Mouse (Mus musculus) liver, postnatal 0 days (tissue): ENCODE data around the gene Lrch1. TPM values are rescaled to one million over a fixed set of nuclear protein-coding genes. Genes with fewer than 3 reads are reported as not detected.

ENCODE experiments used
- ATAC-seq: fragments of 200-750 bp; cut with Nextera tagmentation; 2 replicates; pipeline ENCODE4 v1.8.0; 2017; ENCODE audit warnings: mild to moderate bottlenecking, moderate library complexity
- DNase-seq: peaks from one replicate; pipeline ENCODE4 v3.0.0-alpha.2; 2016
- H3K27ac ChIP-seq: fragments of 300-500 bp; sonication (generic); 2 replicates; pipeline ENCODE4 v1.5.1; 2014; ENCODE audit warnings: antibody characterized with exemption, moderate library complexity, mild to moderate bottlenecking, low read depth
- H3K27me3 ChIP-seq: fragments of 300-500 bp; sonication (generic); 2 replicates; pipeline ENCODE4 v1.6.1; 2014; ENCODE audit warnings: low read length, control low read depth, mixed read lengths; ENCODE audit not compliant: insufficient read depth
- H3K36me3 ChIP-seq: fragments of 300-500 bp; sonication (generic); replicated peaks from 2 replicates; pipeline ENCODE4 v1.6.1; 2014; ENCODE audit warnings: mild to moderate bottlenecking, control low read depth, low read length, moderate library complexity, mixed read lengths; ENCODE audit not compliant: insufficient read depth
- H3K4me1 ChIP-seq: fragments of 300-500 bp; sonication (generic); 2 replicates; pipeline ENCODE4 v1.6.1; 2014; ENCODE audit warnings: antibody characterized with exemption, mild to moderate bottlenecking, control low read depth; ENCODE audit not compliant: insufficient read depth
- H3K4me2 ChIP-seq: fragments of 300-500 bp; sonication (generic); 2 replicates; pipeline ENCODE4 v1.6.1; 2014; ENCODE audit warnings: low read depth, mild to moderate bottlenecking, low read length, moderate library complexity, mixed read lengths
- H3K4me3 ChIP-seq: fragments of 300-500 bp; sonication (generic); 2 replicates; pipeline ENCODE4 v1.5.1; 2014; ENCODE audit warnings: low read depth, low read length
- H3K9ac ChIP-seq: fragments of 300-500 bp; sonication (generic); replicated peaks from 2 replicates; pipeline ENCODE4 v1.6.1; 2014; ENCODE audit warnings: mild to moderate bottlenecking, moderate library complexity
- H3K9me3 ChIP-seq: fragments of 300-500 bp; sonication (generic); 2 replicates; pipeline ENCODE4 v1.6.1; 2016; ENCODE audit warnings: mild to moderate bottlenecking, control low read depth, low read length, mixed read lengths
- CTCF ChIP-seq: sonication (generic); IDR thresholded peaks from 2 replicates; pipeline ENCODE4 v1.5.1; 2016; ENCODE audit warnings: antibody characterized with exemption, low read depth
- EP300 ChIP-seq: IDR thresholded peaks from 2 replicates; pipeline ENCODE4 v1.6.1; 2016; ENCODE audit warnings: antibody characterized with exemption, low read depth, mild to moderate bottlenecking
- WGBS: fragments of 180-500 bp; shearing (Covaris S2); extraction: QIAGEN DNeasy Blood & Tissue Kit; methylation state at CpG from one replicate; pipeline ENCODE4 v1.1.7; 2014; ENCODE audit not compliant: insufficient replicate concordance; 5-methylcytosine and 5-hydroxymethylcytosine counted together
- polyA plus RNA-seq: library from polyadenylated mRNA; unstranded; fragments of >200 nt; fragmentation: Nextera tagmentation; extraction: Ambion mirVana; gene quantifications from 2 replicates; pipeline ENCODE4 v1.2.1, GENCODE M21; 2015

Lrch1 gene
- polyA plus RNA-seq, 1 experiment from 2014 or later = 3.6 TPM

- H3K4me3 ChIP-seq = no peak overlapping the region
- H3K27me3 ChIP-seq = no peaks in the 10 kb centered on the region
- H3K4me1 ChIP-seq = peaks cover 3% of the 10 kb centered on the region; the same call in 1 of the 2 replicates
- H3K36me3 ChIP-seq = no peaks in the 10 kb centered on the region
- TF ChIP-seq EP300 (no peak), CTCF (no peak)
- ATAC-seq (peak; percentile 88), DNase-seq (no peak)
- H3K9me3 ChIP-seq = no peaks in the 10 kb centered on the region
- 45% methylated on average over 2 of the region's 2 CpGs for WGBS
- no peak overlapping the region for H3K9ac ChIP-seq
- peak overlapping the region; percentile 48; the same call in 1 of the 2 replicates for H3K27ac ChIP-seq
- no peak overlapping the region for H3K4me2 ChIP-seq
These were observed 9.0 kb upstream of the Lrch1 start for GRCm38 (mm10) chr14:74956702-74957101.

- Histone ChIP-seq H3K27ac (peak overlapping the region; percentile 48; the same call in 1 of the 2 replicates), H3K9me3 (no peaks in the 10 kb centered on the region), H3K4me3 (no peak overlapping the region), H3K4me2 (no peak overlapping the region), H3K36me3 (no peaks in the 10 kb centered on the region), H3K4me1 (peaks cover 3% of the 10 kb centered on the region; the same call in 1 of the 2 replicates), H3K9ac (no peak overlapping the region), H3K27me3 (no peaks in the 10 kb centered on the region)
- WGBS = 70% methylated on average over 1 of the region's 1 CpGs
- DNase-seq (no peak), ATAC-seq (peak; percentile 70)
- TF ChIP-seq CTCF (no peak), EP300 (no peak)
These were observed 8.6 kb upstream of the Lrch1 start for GRCm38 (mm10) chr14:74956234-74956633.

GRCm38 (mm10) chr14:74948426-74949240 is 957 bp upstream of the Lrch1 start:
- DNase-seq (peak; percentile 58), ATAC-seq (no peak)
- Histone ChIP-seq H3K9me3 (no peaks in the 10 kb centered on the region), H3K9ac (no peak overlapping the region), H3K27me3 (no peaks in the 10 kb centered on the region), H3K27ac (peak overlapping the region; percentile 61), H3K4me3 (peak overlapping the region; percentile 97), H3K4me2 (peak overlapping the region; percentile 94), H3K4me1 (peaks cover 25% of the 10 kb centered on the region), H3K36me3 (no peaks in the 10 kb centered on the region)
- TF ChIP-seq CTCF (peak; percentile 77), EP300 (no peak)
- WGBS = 32% methylated on average over 14 of the region's 14 CpGs

- TF ChIP-seq CTCF (no peak), EP300 (no peak)
- 17% methylated on average over 13 of the region's 13 CpGs for WGBS
These were observed 329 bp upstream of the Lrch1 start for GRCm38 (mm10) chr14:74948014-74948396.

GRCm38 (mm10) chr14:74946751-74947375 is 813 bp downstream of the Lrch1 start:
- Histone ChIP-seq H3K4me3 (peak overlapping the region; percentile 97), H3K9ac (peak overlapping the region; percentile 92), H3K27ac (peak overlapping the region; percentile 96), H3K36me3 (no peaks in the 10 kb centered on the region), H3K4me2 (peak overlapping the region; percentile 94), H3K27me3 (no peaks in the 10 kb centered on the region), H3K9me3 (no peaks in the 10 kb centered on the region), H3K4me1 (peaks cover 33% of the 10 kb centered on the region)
- ATAC-seq (peak; percentile 74), DNase-seq (peak; percentile 82)
- WGBS = under 1% methylated on average over 56 of the region's 56 CpGs
- TF ChIP-seq EP300 = no peak
- no peak for TF ChIP-seq CTCF

More at GRCm38 (mm10) chr14:74948014-74948396, 329 bp upstream of the Lrch1 start:
- DNase-seq (no peak), ATAC-seq (no peak)
- Histone ChIP-seq H3K4me2 (peak overlapping the region; percentile 94), H3K9ac (peak overlapping the region; percentile 92), H3K36me3 (no peaks in the 10 kb centered on the region), H3K27me3 (no peaks in the 10 kb centered on the region), H3K27ac (peak overlapping the region; percentile 96), H3K4me3 (peak overlapping the region; percentile 97), H3K4me1 (peaks cover 29% of the 10 kb centered on the region), H3K9me3 (no peaks in the 10 kb centered on the region)

GRCm38 (mm10) chr14:74946321-74946750 is 1.3 kb downstream of the Lrch1 start:
- TF ChIP-seq EP300 = no peak
- no peak for TF ChIP-seq CTCF
- Histone ChIP-seq H3K9me3 (no peaks in the 10 kb centered on the region), H3K4me1 (peaks cover 38% of the 10 kb centered on the region), H3K36me3 (no peaks in the 10 kb centered on the region), H3K4me2 (peak overlapping the region; percentile 94), H3K27me3 (no peaks in the 10 kb centered on the region), H3K4me3 (peak overlapping the region; percentile 97), H3K27ac (peak overlapping the region; percentile 96), H3K9ac (peak overlapping the region; percentile 92)
- WGBS = 4% methylated on average over 13 of the region's 13 CpGs
- ATAC-seq (peak; percentile 17), DNase-seq (peak; percentile 30)
